Mouse (Mus musculus) activated CD4-positive, CD25-positive, alpha-beta regulatory T cell (primary cell): ENCODE results near the gene Ak8. TPM values are rescaled to one million over a fixed set of nuclear protein-coding genes. Genes with fewer than 3 reads are reported as not detected.

Source experiments
- polyA plus RNA-seq, 2 experiments: library from polyadenylated mRNA; unstranded; fragments of 100-300 nt; shearing (Covaris generic); gene quantifications; one replicate each; pipeline ENCODE4 v1.2.1; 2017

The Ak8 gene
- under 1 TPM in 1 of 2 experiments, not detected in 1; 0.50 TPM for polyA plus RNA-seq

GRCm38 (mm10) chr2:28699361-28700335 is at the start of gene Ak8, which contains the start of gene Spaca9:
Gene Ak8 (plus strand): TSS chr2:28700164.
Gene Spaca9 (minus strand): TSS chr2:28699727.

GRCm38 (mm10) chr2:28840222-28840951 is 140.4 kb downstream of the Ak8 start, which contains the start of the genes Gtf3c4 and Ddx31:
Gene Gtf3c4 (minus strand): TSS chr2:28840360.
Gene Ddx31 (plus strand): TSS chr2:28840406.

Other genes with a start within 250 kb of the Ak8 start
- under 1 TPM in 1 of 2 experiments, not detected in 1; 0.64 TPM for gene 1700007K13Rik, start 233.8 kb upstream of the Ak8 start, polyA plus RNA-seq
- 10 to 100 TPM; 27.4 to 34.1 TPM for gene Mrps2, start 232.1 kb upstream of the Ak8 start, polyA plus RNA-seq
- gene Gbgt1, start 203.3 kb upstream of the Ak8 start, polyA plus RNA-seq, result under 1 TPM in 1 of 2 experiments, not detected in 1; 0.12 TPM
- gene Gm10134, start 194.1 kb upstream of the Ak8 start, polyA plus RNA-seq, result under 1 TPM; 0.78 to 0.84 TPM
- gene Ralgds, start 187.0 kb upstream of the Ak8 start, polyA plus RNA-seq, result 10 to 100 TPM; 14.1 to 38.3 TPM
- gene Cel, start 136.8 kb upstream of the Ak8 start, polyA plus RNA-seq, result under 1 TPM in 1 of 2 experiments, not detected in 1; 0.25 TPM
- gene Gtf3c5, start 116.4 kb upstream of the Ak8 start, polyA plus RNA-seq, result 10 to 100 TPM; 14.2 to 23.5 TPM
- gene Gfi1b, start 78.2 kb upstream of the Ak8 start, polyA plus RNA-seq, result 1 to 10 TPM in 1 of 2 experiments, not detected in 1; 2.0 TPM
- gene Tsc1, start 58.9 kb upstream of the Ak8 start, polyA plus RNA-seq, result 10 to 100 TPM; 24.0 to 26.5 TPM
- not detected for gene Spaca9, start 437 bp upstream of the Ak8 start, polyA plus RNA-seq
- gene Gtf3c4, start 140.2 kb downstream of the Ak8 start, polyA plus RNA-seq, result 10 to 100 TPM in 1 of 2 experiments, 1 to 10 TPM in 1; 7.0 to 11.6 TPM
- gene Ddx31, start 140.2 kb downstream of the Ak8 start, polyA plus RNA-seq, result 10 to 100 TPM; 16.1 to 18.4 TPM
- under 1 TPM in 1 of 2 experiments, not detected in 1; 0.18 TPM for gene Barhl1, start 216.5 kb downstream of the Ak8 start, polyA plus RNA-seq